Mouse (Mus musculus) T-cell, adult 2 months (primary cell): ENCODE measurements around the gene Zfp414.
"Not testable (repeated sequence)": the region's sequence is repeated elsewhere in the genome, so short reads cannot be mapped to it uniquely, and the experiment has no call there.

Source experiments
- DNase-seq: peaks from one replicate; pipeline ENCODE4 v3.0.0; 2022; ENCODE audit warnings: low spot score

Zfp414 gene

GRCm38 (mm10) chr17:33628621-33629486 lies at the start of gene Zfp414:
Gene Zfp414 (plus strand): TSS chr17:33629090.
- DNase-seq, result peak; percentile 90

- no peak for DNase-seq
Measured at GRCm38 (mm10) chr17:33584061-33584460, 44.8 kb upstream of the Zfp414 start.

- DNase-seq, result no peak
Measured at GRCm38 (mm10) chr17:33586011-33586410, 42.9 kb upstream of the Zfp414 start.

- DNase-seq, result no peak
Measured at GRCm38 (mm10) chr17:33597271-33597670, 31.6 kb upstream of the Zfp414 start.

- no peak for DNase-seq
Measured at GRCm38 (mm10) chr17:33598506-33598905, 30.4 kb upstream of the Zfp414 start.

GRCm38 (mm10) chr17:33599836-33600475 lies 28.9 kb upstream of the Zfp414 start:
- DNase-seq, result no peak

- DNase-seq, result no peak
Measured at GRCm38 (mm10) chr17:33600831-33601230, 28.1 kb upstream of the Zfp414 start.

GRCm38 (mm10) chr17:33601947-33602346 lies 26.9 kb upstream of the Zfp414 start:
- no peak for DNase-seq

- no peak for DNase-seq
Measured at GRCm38 (mm10) chr17:33607273-33607672, 21.6 kb upstream of the Zfp414 start.

GRCm38 (mm10) chr17:33610548-33610947 lies 18.3 kb upstream of the Zfp414 start:
- no peak for DNase-seq

GRCm38 (mm10) chr17:33613726-33614125 lies 15.2 kb upstream of the Zfp414 start:
- DNase-seq, result not testable (repeated sequence)

- DNase-seq, result no peak
Measured at GRCm38 (mm10) chr17:33627281-33627680, 1.6 kb upstream of the Zfp414 start.

GRCm38 (mm10) chr17:33629487-33630125 lies 716 bp downstream of the Zfp414 start:
- DNase-seq, result no peak

GRCm38 (mm10) chr17:33630171-33630895 lies 1.4 kb downstream of the Zfp414 start:
- DNase-seq, result no peak

- DNase-seq, result no peak
Measured at GRCm38 (mm10) chr17:33631236-33631635, 2.3 kb downstream of the Zfp414 start.

GRCm38 (mm10) chr17:33631796-33632195 lies 2.9 kb downstream of the Zfp414 start:
- DNase-seq, result no peak

GRCm38 (mm10) chr17:33637038-33637437 lies 8.1 kb downstream of the Zfp414 start:
- DNase-seq, result no peak

- no peak for DNase-seq
Measured at GRCm38 (mm10) chr17:33637516-33638276, 8.8 kb downstream of the Zfp414 start, which contains the start of gene Pram1. Gene Pram1 (plus strand): TSS chr17:33638056.

- no peak for DNase-seq
Measured at GRCm38 (mm10) chr17:33639743-33640142, 10.9 kb downstream of the Zfp414 start.

GRCm38 (mm10) chr17:33644068-33644467 lies 15.2 kb downstream of the Zfp414 start:
- DNase-seq, result no peak

- DNase-seq, result no peak
Measured at GRCm38 (mm10) chr17:33645073-33645472, 16.2 kb downstream of the Zfp414 start.
